Mouse (Mus musculus): Measurements from ENCODE around the gene Rnase10. TPM values are rescaled to one million over a fixed set of nuclear protein-coding genes. Genes with fewer than 3 reads are reported as not detected.
"Not testable (repeated sequence)": the region's sequence is repeated elsewhere in the genome, so short reads cannot be mapped to it uniquely, and the experiment has no call there.

Rnase10 gene
- polyA plus RNA-seq (2016; fragmentation: Nextera tagmentation; extraction: Ambion mirVana), result not detected in 2 replicates

- H3K4me1 ChIP-seq, result no peaks in the 10 kb centered on the region
- no peaks in the 10 kb centered on the region for H3K36me3 ChIP-seq (replicated peaks)
- H3K27me3 ChIP-seq (ENCODE audit: poor library complexity, severe bottlenecking), result no peaks in the 10 kb centered on the region
- no peaks in the 10 kb centered on the region for H3K9me3 ChIP-seq
- no peak within 1 kb of the TSS for H3K27ac ChIP-seq
- no peak within 1 kb of the TSS for H3K4me3 ChIP-seq
- no peak for DNase-seq (ENCODE audit: extremely low spot score, low spot score)
- 81% methylated on average over 8 of the region's 8 CpGs for WGBS
Measured at GRCm38 (mm10) chr14:51007152-51007801, at the start of gene Rnase10. Gene Rnase10 (plus strand): TSS chr14:51007751.

- H3K4me1 ChIP-seq; H3K27ac ChIP-seq; H3K9me3 ChIP-seq; H3K4me3 ChIP-seq; DNase-seq (ENCODE audit: extremely low spot score, low spot score); H3K36me3 ChIP-seq (replicated peaks); H3K27me3 ChIP-seq (ENCODE audit: poor library complexity, severe bottlenecking): not testable (repeated sequence)
- 94% methylated on average over 5 of the region's 5 CpGs for WGBS
Measured at GRCm38 (mm10) chr14:50958289-50958995, 49.1 kb upstream of the Rnase10 start.

GRCm38 (mm10) chr14:50968216-50968980, 39.2 kb upstream of the Rnase10 start:
- Histone ChIP-seq H3K4me1 (peaks cover 34% of the 10 kb centered on the region), H3K27me3 (ENCODE audit: poor library complexity, severe bottlenecking) (no peaks in the 10 kb centered on the region), H3K27ac (no peak overlapping the region), H3K9me3 (peaks cover 5% of the 10 kb centered on the region; the same call in 1 of the 2 replicates), H3K4me3 (no peak overlapping the region), H3K36me3 (replicated peaks) (no peaks in the 10 kb centered on the region)
- 83% methylated on average over 5 of the region's 5 CpGs for WGBS
- no peak for DNase-seq (ENCODE audit: extremely low spot score, low spot score)

- WGBS, result 7% methylated on average over 1 of the region's 1 CpGs
- 0 out of 2 replicates have a peak overlapping the region, but pooled peaks have one; percentile 29 for H3K4me3 ChIP-seq
- H3K27ac ChIP-seq, result peak overlapping the region; percentile 74
- no peak for DNase-seq (ENCODE audit: extremely low spot score, low spot score)
- H3K9me3 ChIP-seq, result peaks cover 5% of the 10 kb centered on the region; the same call in 1 of the 2 replicates
- no peaks in the 10 kb centered on the region for H3K36me3 ChIP-seq (replicated peaks)
- H3K27me3 ChIP-seq (ENCODE audit: poor library complexity, severe bottlenecking), result no peaks in the 10 kb centered on the region
- peaks cover 39% of the 10 kb centered on the region for H3K4me1 ChIP-seq
Measured at GRCm38 (mm10) chr14:50969041-50969440, 38.5 kb upstream of the Rnase10 start.

GRCm38 (mm10) chr14:50969558-50970544, 37.7 kb upstream of the Rnase10 start:
- no peaks in the 10 kb centered on the region; the same call in 1 of the 2 replicates for H3K9me3 ChIP-seq
- DNase-seq (ENCODE audit: extremely low spot score, low spot score), result peak; percentile 54
- peaks cover 40% of the 10 kb centered on the region for H3K4me1 ChIP-seq
- H3K36me3 ChIP-seq (replicated peaks), result no peaks in the 10 kb centered on the region
- no peaks in the 10 kb centered on the region for H3K27me3 ChIP-seq (ENCODE audit: poor library complexity, severe bottlenecking)
- 15% methylated on average over 12 of the region's 12 CpGs for WGBS
- peak overlapping the region; percentile 74 for H3K27ac ChIP-seq
- peak overlapping the region; percentile 29; the same call in 1 of the 2 replicates for H3K4me3 ChIP-seq

GRCm38 (mm10) chr14:50970822-50971221, 36.7 kb upstream of the Rnase10 start:
- Histone ChIP-seq H3K36me3 (replicated peaks) (no peaks in the 10 kb centered on the region), H3K27ac (no peak overlapping the region), H3K4me1 (peaks cover 45% of the 10 kb centered on the region), H3K4me3 (no peak overlapping the region), H3K9me3 (no peaks in the 10 kb centered on the region), H3K27me3 (ENCODE audit: poor library complexity, severe bottlenecking) (peaks cover 4% of the 10 kb centered on the region; the same call in 1 of the 2 replicates)
- 77% methylated on average over 1 of the region's 1 CpGs for WGBS
- no peak for DNase-seq (ENCODE audit: extremely low spot score, low spot score)

GRCm38 (mm10) chr14:50973054-50973453, 34.5 kb upstream of the Rnase10 start:
- H3K9me3 ChIP-seq; H3K27me3 ChIP-seq (ENCODE audit: poor library complexity, severe bottlenecking); H3K36me3 ChIP-seq (replicated peaks); H3K27ac ChIP-seq; DNase-seq (ENCODE audit: extremely low spot score, low spot score); H3K4me3 ChIP-seq: not testable (repeated sequence)
- 90% methylated on average over 5 of the region's 5 CpGs for whole genome bisulfite sequencing
- H3K4me1 ChIP-seq, result peaks cover 56% of the 10 kb centered on the region

- WGBS, result 27% methylated on average over 4 of the region's 4 CpGs
- no peak overlapping the region for H3K27ac ChIP-seq
- no peak for DNase-seq (ENCODE audit: extremely low spot score, low spot score)
Measured at GRCm38 (mm10) chr14:50973700-50974099, 33.9 kb upstream of the Rnase10 start.

GRCm38 (mm10) chr14:50975001-50975400, 32.5 kb upstream of the Rnase10 start:
- Histone ChIP-seq H3K27ac (no peak overlapping the region), H3K4me3 (no peak overlapping the region), H3K4me1 (peaks cover 36% of the 10 kb centered on the region), H3K36me3 (replicated peaks) (no peaks in the 10 kb centered on the region), H3K9me3 (no peaks in the 10 kb centered on the region), H3K27me3 (ENCODE audit: poor library complexity, severe bottlenecking) (peaks cover 4% of the 10 kb centered on the region; the same call in 1 of the 2 replicates)
- DNase-seq (ENCODE audit: extremely low spot score, low spot score), result no peak
- 47% methylated on average over 5 of the region's 5 CpGs for WGBS

More at GRCm38 (mm10) chr14:50973700-50974099, 33.9 kb upstream of the Rnase10 start:
- H3K4me1 ChIP-seq, result peaks cover 49% of the 10 kb centered on the region
- no peaks in the 10 kb centered on the region for H3K9me3 ChIP-seq
- no peaks in the 10 kb centered on the region for H3K36me3 ChIP-seq (replicated peaks)
- no peak overlapping the region for H3K4me3 ChIP-seq
- peaks cover 4% of the 10 kb centered on the region; the same call in 1 of the 2 replicates for H3K27me3 ChIP-seq (ENCODE audit: poor library complexity, severe bottlenecking)

GRCm38 (mm10) chr14:50976674-50977073, 30.9 kb upstream of the Rnase10 start:
- peaks cover 22% of the 10 kb centered on the region for H3K4me1 ChIP-seq
- WGBS, result 14% methylated on average over 9 of the region's 9 CpGs
- peak overlapping the region; percentile 77 for H3K27ac ChIP-seq
- H3K27me3 ChIP-seq (ENCODE audit: poor library complexity, severe bottlenecking), result peaks cover 4% of the 10 kb centered on the region; the same call in 1 of the 2 replicates
- no peaks in the 10 kb centered on the region for H3K9me3 ChIP-seq
- DNase-seq (ENCODE audit: extremely low spot score, low spot score), result peak; percentile 37
- peak overlapping the region; percentile 22 for H3K4me3 ChIP-seq
- no peaks in the 10 kb centered on the region for H3K36me3 ChIP-seq (replicated peaks)

- H3K9me3 ChIP-seq; H3K27ac ChIP-seq; H3K4me3 ChIP-seq; H3K27me3 ChIP-seq (ENCODE audit: poor library complexity, severe bottlenecking); H3K36me3 ChIP-seq (replicated peaks); DNase-seq (ENCODE audit: extremely low spot score, low spot score): not testable (repeated sequence)
- 93% methylated on average over 6 of the region's 6 CpGs for WGBS
- H3K4me1 ChIP-seq, result peaks cover 21% of the 10 kb centered on the region
Measured at GRCm38 (mm10) chr14:50978451-50978850, 29.1 kb upstream of the Rnase10 start.

- H3K36me3 ChIP-seq (replicated peaks), result no peaks in the 10 kb centered on the region
- H3K27me3 ChIP-seq (ENCODE audit: poor library complexity, severe bottlenecking), result peaks cover 4% of the 10 kb centered on the region; the same call in 1 of the 2 replicates
- no peaks in the 10 kb centered on the region for H3K9me3 ChIP-seq
- H3K4me3 ChIP-seq, result no peak overlapping the region
- no peak for DNase-seq (ENCODE audit: extremely low spot score, low spot score)
- H3K4me1 ChIP-seq, result peaks cover 16% of the 10 kb centered on the region
- no peak overlapping the region for H3K27ac ChIP-seq
Measured at GRCm38 (mm10) chr14:50979631-50980030, 27.9 kb upstream of the Rnase10 start.
